Mouse (Mus musculus): ENCODE data around the gene Gga1. TPM values are rescaled to one million over a fixed set of nuclear protein-coding genes. Genes with fewer than 3 reads are reported as not detected.

The Gga1 gene
- polyA plus RNA-seq, 1 experiment: 23.7 TPM

GRCm38 (mm10) chr15:78855303-78855965, 21.6 kb upstream of the Gga1 start, which contains the start of gene Lgals2:
Gene Lgals2 (minus strand): TSS chr15:78855529.
- Histone ChIP-seq H3K4me1 (ENCODE audit: control insufficient read depth, insufficient read depth, insufficient read length, low read length) (peaks cover 12% of the 10 kb centered on the region; the same call in 1 of the 2 replicates), H3K27ac (replicated peaks; ENCODE audit: low read depth, low read length) (no peak within 1 kb of the TSS), H3K4me3 (ENCODE audit: insufficient read depth, low read depth, low read length) (no peak within 1 kb of the TSS)

DNA sequence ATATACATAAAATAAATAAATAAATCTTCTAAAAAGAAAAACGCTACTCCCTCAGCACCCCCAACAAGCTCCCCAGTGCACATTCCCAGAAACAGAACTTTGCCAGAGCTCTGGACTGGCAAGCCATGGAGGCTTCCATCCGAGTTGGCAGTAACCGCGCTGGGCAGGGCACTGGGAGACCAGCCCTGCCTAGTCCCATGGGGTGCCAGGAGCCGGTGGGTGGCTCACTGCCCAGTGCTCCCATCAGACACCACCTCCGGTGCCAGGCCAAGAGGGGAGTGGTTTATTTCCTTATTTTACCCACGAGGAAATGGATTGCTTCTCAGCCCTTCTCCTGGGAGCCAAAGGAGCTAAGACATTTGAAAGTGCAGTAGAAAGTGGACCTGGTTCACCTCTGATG, 20.0 kb upstream of the Gga1 start:
- Histone ChIP-seq H3K4me1 (ENCODE audit: control insufficient read depth, insufficient read depth, insufficient read length, low read length) (peaks cover 12% of the 10 kb centered on the region; the same call in 1 of the 2 replicates), H3K27ac (replicated peaks; ENCODE audit: low read depth, low read length) (no peak overlapping the region)

DNA sequence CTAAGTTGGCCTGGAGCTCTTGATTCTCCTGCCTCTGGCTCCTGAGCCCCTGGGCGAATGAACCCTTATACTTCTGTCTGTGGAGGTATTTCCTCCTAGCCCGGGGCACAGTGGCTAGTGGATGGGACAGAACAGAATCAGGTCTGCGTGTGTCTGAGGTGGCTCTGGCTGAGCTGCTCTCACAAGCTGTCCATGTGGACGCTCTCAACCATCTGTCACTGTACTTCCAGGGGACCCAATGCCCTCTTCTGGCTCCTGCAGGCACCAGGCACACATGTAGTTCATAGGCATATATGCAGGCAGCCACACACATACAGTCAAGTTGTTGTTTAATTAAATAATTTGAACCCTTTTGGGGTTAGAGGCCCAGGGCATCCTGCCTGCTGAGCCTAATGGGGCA, 17.7 kb upstream of the Gga1 start:
- Histone ChIP-seq H3K4me1 (ENCODE audit: control insufficient read depth, insufficient read depth, insufficient read length, low read length) (peaks cover 12% of the 10 kb centered on the region; the same call in 1 of the 2 replicates), H3K4me3 (ENCODE audit: insufficient read depth, low read depth, low read length) (no peak overlapping the region), H3K27ac (replicated peaks; ENCODE audit: low read depth, low read length) (no peak overlapping the region)

More for the DNA sequence above, 20.0 kb upstream of the Gga1 start:
- no peak overlapping the region for H3K4me3 ChIP-seq (ENCODE audit: insufficient read depth, low read depth, low read length)

GRCm38 (mm10) chr15:78859714-78860113, 17.3 kb upstream of the Gga1 start:
- no peak overlapping the region for H3K27ac ChIP-seq (replicated peaks; ENCODE audit: low read depth, low read length)
- no peak overlapping the region for H3K4me3 ChIP-seq (ENCODE audit: insufficient read depth, low read depth, low read length)
- peaks cover 12% of the 10 kb centered on the region; the same call in 1 of the 2 replicates for H3K4me1 ChIP-seq (ENCODE audit: control insufficient read depth, insufficient read depth, insufficient read length, low read length)

DNA sequence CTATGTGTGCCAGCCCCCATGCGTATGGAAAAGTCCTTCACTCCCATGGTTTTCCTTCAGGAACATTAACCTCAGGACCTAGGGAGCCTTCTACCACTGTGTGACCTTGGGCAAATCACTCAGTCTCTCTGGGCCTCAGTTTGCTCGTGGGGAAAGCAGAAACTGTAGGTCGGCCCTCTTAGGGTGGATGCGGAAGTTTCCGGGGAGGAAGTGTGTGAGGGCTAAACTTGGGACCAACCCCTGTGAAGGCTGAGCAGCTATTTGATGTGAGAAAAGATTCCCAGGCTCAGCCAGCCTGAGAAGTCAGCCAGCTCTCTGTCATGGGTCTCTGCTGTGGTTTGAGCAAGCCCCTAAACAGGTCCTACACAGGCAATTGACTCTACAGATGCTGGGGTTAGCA, 14.7 kb upstream of the Gga1 start:
- Histone ChIP-seq H3K27ac (replicated peaks; ENCODE audit: low read depth, low read length) (no peak overlapping the region), H3K4me1 (ENCODE audit: control insufficient read depth, insufficient read depth, insufficient read length, low read length) (peaks cover 12% of the 10 kb centered on the region; the same call in 1 of the 2 replicates)

DNA sequence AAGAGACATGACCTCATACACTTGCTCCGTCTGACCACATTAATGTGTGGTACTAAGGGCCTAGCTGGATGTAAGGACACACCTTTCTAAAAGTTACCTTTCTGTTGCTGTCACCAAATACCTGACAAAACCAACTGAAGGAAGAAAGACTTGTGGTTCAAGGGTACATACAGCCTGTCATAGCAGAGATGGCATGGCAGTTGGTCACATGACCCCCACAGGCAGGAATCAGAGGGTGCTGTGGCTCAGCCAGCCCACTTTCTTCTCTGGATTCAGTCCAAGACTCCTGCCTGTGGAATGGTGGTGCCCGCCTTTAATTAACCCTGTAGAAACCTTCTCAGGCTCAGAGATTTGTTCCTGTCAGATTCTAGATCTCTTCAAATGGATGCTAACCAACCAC, 13.8 kb upstream of the Gga1 start:
- Histone ChIP-seq H3K27ac (replicated peaks; ENCODE audit: low read depth, low read length) (no peak overlapping the region), H3K4me1 (ENCODE audit: control insufficient read depth, insufficient read depth, insufficient read length, low read length) (peaks cover 8% of the 10 kb centered on the region; the same call in 1 of the 2 replicates), H3K4me3 (ENCODE audit: insufficient read depth, low read depth, low read length) (no peak overlapping the region)

More for the DNA sequence above, 14.7 kb upstream of the Gga1 start:
- H3K4me3 ChIP-seq (ENCODE audit: insufficient read depth, low read depth, low read length): no peak overlapping the region

GRCm38 (mm10) chr15:78863852-78864253, 13.1 kb upstream of the Gga1 start:
- H3K4me3 ChIP-seq (ENCODE audit: insufficient read depth, low read depth, low read length): no peak overlapping the region
- no peak overlapping the region for H3K27ac ChIP-seq (replicated peaks; ENCODE audit: low read depth, low read length)
- H3K4me1 ChIP-seq (ENCODE audit: control insufficient read depth, insufficient read depth, insufficient read length, low read length): peaks cover 11% of the 10 kb centered on the region; the same call in 1 of the 2 replicates

GRCm38 (mm10) chr15:78868398-78868797, 8.6 kb upstream of the Gga1 start:
- H3K27ac ChIP-seq (replicated peaks; ENCODE audit: low read depth, low read length): peak overlapping the region; percentile 69
- H3K4me3 ChIP-seq (ENCODE audit: insufficient read depth, low read depth, low read length): no peak overlapping the region
- peaks cover 6% of the 10 kb centered on the region; the same call in 1 of the 2 replicates for H3K4me1 ChIP-seq (ENCODE audit: control insufficient read depth, insufficient read depth, insufficient read length, low read length)

DNA sequence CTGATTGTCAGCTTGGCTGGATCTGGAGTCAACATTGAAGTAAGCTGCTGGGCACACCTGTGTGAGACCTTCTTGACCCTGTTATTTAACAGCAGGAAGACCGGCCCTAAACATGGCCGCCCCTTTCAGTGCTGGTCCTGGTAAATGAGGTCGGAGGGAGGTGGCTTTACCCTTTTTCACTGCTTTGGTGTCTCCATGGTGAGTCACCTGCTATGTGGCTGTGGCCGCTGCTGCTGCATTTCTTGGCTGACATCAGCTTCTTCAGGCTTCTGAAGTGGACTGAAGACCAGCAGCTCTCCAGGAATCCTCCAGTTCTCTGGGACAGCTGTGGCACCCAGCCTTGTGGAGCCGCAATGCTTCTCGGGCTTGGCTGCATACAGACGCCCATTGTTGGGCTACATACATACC, 8.2 kb upstream of the Gga1 start:
- Histone ChIP-seq H3K4me1 (ENCODE audit: control insufficient read depth, insufficient read depth, insufficient read length, low read length) (peaks cover 6% of the 10 kb centered on the region; the same call in 1 of the 2 replicates), H3K4me3 (ENCODE audit: insufficient read depth, low read depth, low read length) (no peak overlapping the region), H3K27ac (replicated peaks; ENCODE audit: low read depth, low read length) (peak overlapping the region; percentile 69)

DNA sequence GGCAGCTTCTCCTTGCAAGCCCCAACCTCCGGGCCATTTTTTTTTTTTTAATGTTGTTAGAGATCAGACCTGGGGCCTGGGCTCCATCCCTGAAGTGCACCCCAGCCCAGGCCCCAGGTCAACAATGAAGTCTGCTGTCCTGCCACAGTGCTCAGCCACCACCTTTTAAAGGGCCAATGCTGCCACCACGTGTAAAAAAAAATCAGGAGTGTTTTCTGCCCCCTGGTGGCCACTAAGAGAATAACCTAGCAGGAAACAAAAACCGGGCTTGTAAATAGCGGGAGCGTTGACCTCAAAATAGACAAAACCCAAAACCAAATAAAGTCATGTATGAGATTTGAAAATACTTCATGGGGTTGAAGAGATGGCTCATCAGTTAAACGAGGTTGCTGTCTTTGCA, 7.2 kb upstream of the Gga1 start:
- Histone ChIP-seq H3K4me1 (ENCODE audit: control insufficient read depth, insufficient read depth, insufficient read length, low read length) (peaks cover 6% of the 10 kb centered on the region; the same call in 1 of the 2 replicates), H3K4me3 (ENCODE audit: insufficient read depth, low read depth, low read length) (no peak overlapping the region), H3K27ac (replicated peaks; ENCODE audit: low read depth, low read length) (no peak overlapping the region)

DNA sequence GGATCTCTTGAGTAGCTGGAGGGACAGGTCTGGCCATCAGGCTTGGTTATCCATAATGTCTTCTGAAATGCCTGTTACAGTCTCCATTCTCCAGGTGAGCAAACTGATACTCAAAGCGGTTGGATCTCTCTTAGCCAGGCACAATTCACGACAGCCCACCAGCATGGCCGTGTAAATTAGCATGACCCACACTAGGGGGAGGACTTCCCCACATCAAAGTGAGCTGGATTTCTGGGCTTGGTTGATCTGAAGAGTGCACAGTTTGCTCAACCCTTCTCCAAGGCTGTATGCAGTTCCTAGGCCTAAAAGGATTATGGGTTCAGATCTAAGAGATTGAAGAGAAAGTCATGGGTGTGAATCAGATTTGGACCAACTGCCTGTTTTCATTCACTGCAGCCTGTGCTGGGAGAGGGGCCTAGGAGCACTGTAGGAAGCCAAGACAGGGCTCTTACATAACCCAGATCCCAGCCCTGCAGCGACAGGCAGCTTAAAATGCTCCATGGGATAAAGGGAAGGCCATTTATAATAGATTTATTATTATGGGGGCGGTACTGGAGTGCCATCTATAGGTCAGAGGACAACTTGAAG, 4.9 kb upstream of the Gga1 start:
- Histone ChIP-seq H3K27ac (replicated peaks; ENCODE audit: low read depth, low read length) (no peak overlapping the region), H3K4me3 (ENCODE audit: insufficient read depth, low read depth, low read length) (no peak overlapping the region), H3K4me1 (ENCODE audit: control insufficient read depth, insufficient read depth, insufficient read length, low read length) (peaks cover 6% of the 10 kb centered on the region; the same call in 1 of the 2 replicates)

DNA sequence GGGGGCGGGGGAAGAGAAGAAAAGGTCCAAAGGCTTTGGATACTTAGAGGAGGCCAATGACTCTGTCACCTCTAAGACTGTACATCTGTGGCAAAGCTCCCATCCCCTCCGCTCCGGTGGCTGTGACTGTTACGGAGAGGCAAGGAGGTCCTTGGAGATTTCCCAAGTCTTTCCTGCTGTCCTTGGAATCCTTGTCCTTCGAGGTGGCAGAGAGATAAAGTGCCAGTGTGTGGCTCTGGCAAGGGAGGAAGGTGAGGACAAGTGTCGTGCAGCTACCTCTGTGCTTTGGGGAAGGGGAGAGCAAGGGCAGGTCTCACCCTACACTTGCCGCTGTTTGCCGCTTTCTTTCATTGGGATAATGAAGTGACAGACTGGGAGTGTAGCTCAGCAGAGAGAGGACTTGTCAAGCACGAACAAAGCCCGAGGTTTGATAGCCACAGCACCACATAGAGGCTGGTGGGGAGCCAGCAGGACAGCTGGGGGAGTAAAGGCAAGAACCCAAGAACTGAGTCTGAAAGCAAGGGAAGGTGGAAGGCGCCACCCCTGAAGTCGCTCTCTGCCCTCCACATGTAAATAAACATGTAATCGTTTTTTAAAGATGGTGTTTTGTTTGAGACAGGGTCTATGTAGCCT, 3.1 kb upstream of the Gga1 start:
- H3K27ac ChIP-seq (replicated peaks; ENCODE audit: low read depth, low read length): no peak overlapping the region
- H3K4me1 ChIP-seq (ENCODE audit: control insufficient read depth, insufficient read depth, insufficient read length, low read length): peaks cover 4% of the 10 kb centered on the region
- no peak overlapping the region for H3K4me3 ChIP-seq (ENCODE audit: insufficient read depth, low read depth, low read length)

- H3K4me3 ChIP-seq (ENCODE audit: insufficient read depth, low read depth, low read length): no peak overlapping the region
- peaks cover 5% of the 10 kb centered on the region for H3K4me1 ChIP-seq (ENCODE audit: control insufficient read depth, insufficient read depth, insufficient read length, low read length)
- H3K27ac ChIP-seq (replicated peaks; ENCODE audit: low read depth, low read length): no peak overlapping the region
Measured at GRCm38 (mm10) chr15:78874989-78875388, 2.0 kb upstream of the Gga1 start.

- no peak overlapping the region for H3K27ac ChIP-seq (replicated peaks; ENCODE audit: low read depth, low read length)
- peaks cover 5% of the 10 kb centered on the region for H3K4me1 ChIP-seq (ENCODE audit: control insufficient read depth, insufficient read depth, insufficient read length, low read length)
- H3K4me3 ChIP-seq (ENCODE audit: insufficient read depth, low read depth, low read length): no peak overlapping the region
Measured at GRCm38 (mm10) chr15:78875537-78875936, 1.5 kb upstream of the Gga1 start.

DNA sequence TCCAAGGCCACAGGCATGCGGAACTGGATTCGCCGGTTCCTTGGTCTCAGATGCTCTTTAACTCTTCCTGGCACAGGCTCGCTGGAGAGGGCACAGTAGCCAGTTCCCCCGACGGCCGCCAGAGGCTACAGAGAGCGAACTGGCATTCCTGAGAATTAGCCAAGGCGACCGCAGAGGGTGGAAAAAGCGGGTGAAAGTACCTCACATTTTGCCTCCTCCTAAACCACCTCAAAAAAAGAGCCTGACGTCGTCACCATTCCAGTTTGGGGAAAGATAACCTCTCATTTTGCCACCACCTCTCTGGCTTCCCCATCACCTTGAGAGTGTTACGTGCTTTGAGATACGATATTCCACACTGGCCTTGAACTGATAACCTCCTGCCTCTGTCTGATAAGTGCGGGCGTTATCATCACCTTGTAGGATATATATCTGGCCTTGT, 713 bp upstream of the Gga1 start:
- Histone ChIP-seq H3K27ac (replicated peaks; ENCODE audit: low read depth, low read length) (peak overlapping the region; percentile 99), H3K4me3 (ENCODE audit: insufficient read depth, low read depth, low read length) (peak overlapping the region; percentile 69), H3K4me1 (ENCODE audit: control insufficient read depth, insufficient read depth, insufficient read length, low read length) (peaks cover 5% of the 10 kb centered on the region)
